Mouse (Mus musculus) thymus, postnatal 0 days (tissue): ENCODE results near the gene Nt5e. TPM values are rescaled to one million over a fixed set of nuclear protein-coding genes. Genes with fewer than 3 reads are reported as not detected.

Experiments
- DNase-seq: peaks from one replicate; pipeline ENCODE4 v3.0.0-alpha.2; 2015; ENCODE audit warnings: low spot score
- polyA plus RNA-seq: library from polyadenylated mRNA; unstranded; fragments of >200 nt; fragmentation: Nextera tagmentation; extraction: Ambion mirVana; gene quantifications from 2 replicates; pipeline ENCODE4 v1.2.1, GENCODE M21; 2015

Gene Nt5e
- polyA plus RNA-seq, 1 experiment from 2014 or later: 1.2 TPM

DNA sequence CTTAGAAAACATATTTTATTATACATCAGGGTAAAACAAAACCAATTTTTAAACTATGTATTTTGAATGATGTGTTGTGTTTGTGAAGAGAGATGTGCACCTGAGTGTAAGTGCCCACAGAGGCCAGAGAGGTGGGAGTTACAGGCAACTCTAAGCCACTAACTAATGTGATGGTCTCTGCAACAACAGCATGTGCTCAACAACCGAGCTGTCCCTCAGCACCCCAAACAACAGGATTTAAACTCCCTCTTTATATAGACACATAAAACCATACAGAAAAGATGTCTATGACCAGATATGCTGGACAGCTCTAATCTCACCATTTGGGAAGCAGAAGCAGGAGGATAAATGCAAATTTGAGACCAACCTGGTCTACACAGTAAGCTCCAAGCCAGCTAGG is 53.5 kb downstream of the Nt5e start:
- no peak for DNase-seq

DNA sequence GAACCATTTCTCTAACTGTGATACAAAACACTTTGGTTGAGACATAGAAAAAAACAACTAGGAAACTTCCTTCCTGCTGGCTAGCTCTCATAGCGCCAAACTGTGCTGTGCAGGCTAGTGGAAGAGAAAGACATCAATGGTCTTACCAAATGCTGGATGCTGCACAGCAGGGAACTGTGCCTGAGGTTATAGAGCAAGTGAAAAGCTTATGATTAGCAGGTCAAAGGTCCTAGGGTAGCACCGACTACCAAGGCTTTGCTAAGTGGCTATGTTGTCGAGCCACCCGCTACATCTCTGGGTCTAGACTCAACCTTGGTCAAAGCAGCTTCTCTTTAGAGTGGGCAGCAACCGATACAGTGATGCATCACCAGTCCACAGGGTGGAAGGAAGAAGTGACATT is 61.8 kb downstream of the Nt5e start:
- DNase-seq: no peak

DNA sequence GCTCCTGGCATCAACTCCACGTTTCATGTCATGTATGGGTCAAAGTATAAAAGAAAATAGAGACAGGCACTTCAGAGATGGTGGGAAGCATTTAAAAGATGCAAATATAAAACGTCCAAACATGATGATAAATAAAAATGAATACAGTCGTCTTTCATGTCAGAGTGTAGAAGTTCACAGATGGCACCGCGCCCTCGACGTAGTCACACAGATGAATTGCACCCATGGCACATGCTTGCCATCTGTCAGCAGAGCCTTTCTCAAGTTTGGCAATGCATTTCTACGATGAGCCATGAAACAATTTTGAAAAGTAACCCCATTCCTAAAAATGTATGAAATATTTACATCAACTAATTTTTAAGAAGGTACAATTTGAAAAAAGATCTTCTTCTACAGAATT is 67.9 kb downstream of the Nt5e start:
- DNase-seq: no peak

DNA sequence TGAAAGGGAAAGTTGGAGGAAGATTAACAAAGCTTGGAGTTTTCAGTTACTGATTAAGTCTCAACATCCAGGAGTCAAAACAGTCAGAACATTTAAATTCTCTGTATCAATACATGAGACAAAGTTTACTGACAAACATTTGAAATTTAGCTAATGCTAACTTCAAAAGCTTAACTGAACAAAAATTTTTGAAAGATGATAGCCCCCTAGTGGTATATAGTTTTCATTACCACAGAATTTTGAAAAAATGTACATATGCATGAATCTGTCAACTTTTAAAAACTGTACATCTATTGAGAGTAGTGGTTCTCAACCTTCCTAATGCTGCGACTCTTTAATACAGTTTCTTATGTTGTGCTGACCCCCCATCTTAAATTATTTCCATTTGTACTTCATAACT is 71.5 kb downstream of the Nt5e start:
- DNase-seq: peak; percentile 33

DNA sequence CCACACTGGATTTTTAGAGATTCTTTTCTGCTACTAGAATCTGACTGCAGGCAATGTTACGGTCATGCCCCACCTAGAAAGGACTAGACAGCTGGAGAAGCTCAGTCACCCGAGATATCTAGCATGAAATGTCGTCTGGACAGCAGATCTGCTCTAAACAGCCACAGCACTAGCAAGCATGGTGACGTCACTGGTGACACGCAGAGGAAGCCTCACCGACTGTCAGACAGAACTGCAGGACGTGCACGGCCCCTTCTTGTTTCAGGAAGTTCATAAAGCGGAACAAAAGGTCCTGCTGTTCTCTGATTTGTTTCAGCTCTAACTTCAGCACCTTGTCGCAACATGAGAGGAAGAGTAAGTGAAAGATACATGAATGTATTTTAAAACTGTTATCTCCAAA is 77.1 kb downstream of the Nt5e start:
- peak; percentile 56 for DNase-seq

DNA sequence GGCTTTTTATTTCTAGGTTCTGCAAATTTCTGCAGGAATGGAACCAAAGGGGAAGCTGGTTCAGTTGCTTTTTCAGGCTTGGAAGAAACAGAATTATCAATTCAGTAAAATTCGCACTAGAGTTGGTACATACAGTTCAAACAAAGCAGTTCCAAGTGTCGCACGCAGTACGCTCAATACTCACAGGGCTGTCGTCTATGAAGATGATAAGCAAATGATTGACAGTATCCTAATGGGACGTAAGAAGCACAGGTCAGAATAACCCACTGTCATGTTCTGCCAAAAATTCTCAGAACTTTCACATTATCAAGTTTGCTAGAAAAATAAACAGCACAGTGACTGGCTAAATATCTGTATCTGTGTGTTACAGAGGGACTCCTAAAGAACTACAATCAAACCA is 77.5 kb downstream of the Nt5e start:
- no peak for DNase-seq

DNA sequence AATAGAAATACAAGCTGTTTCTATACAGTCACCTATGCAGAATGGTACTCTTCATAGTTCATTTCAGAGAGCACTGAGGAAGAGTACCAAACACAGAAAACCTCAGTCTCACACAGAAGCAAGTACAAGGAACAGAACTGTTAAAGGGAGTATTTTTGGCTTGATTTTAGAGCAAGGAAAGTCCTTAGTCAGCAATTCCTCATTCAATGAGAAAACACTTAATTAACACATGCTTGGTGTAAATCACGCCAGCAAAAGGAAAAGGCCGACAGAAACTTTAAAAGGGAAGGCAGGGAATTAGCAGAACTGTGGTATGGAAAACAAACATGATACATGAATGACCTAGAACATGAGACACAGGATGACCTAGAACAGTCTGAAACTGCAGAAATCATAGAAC is 83.0 kb downstream of the Nt5e start:
- DNase-seq: no peak

DNA sequence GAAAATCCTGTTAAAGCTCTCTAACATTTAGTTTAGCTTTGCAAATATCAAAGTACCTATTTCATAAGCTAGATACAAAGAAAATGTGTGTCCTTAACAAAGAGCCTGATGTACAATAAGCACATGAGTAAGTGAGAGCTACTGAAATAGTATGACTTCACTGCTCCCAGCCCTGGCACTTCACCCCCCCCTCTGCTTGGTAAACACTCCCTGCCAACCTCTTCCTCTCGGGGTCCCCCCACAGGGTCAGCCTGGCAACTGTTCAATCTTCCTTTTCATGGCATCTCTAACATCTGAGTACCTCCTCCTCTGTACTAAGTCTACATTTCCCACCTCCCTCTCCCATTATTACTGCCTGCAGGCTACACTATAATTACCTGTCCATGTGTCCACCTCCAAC is 89.8 kb downstream of the Nt5e start:
- DNase-seq: no peak

Other genes with a start within 250 kb of the Nt5e start
- 16.0 TPM in 2 replicates for gene Snx14, start 111.8 kb downstream of the Nt5e start, polyA plus RNA-seq
- gene Gm20537, start 129.4 kb downstream of the Nt5e start, polyA plus RNA-seq: 0.45 TPM in 1 of 2 replicates, not detected in the other
- gene Syncrip, start 155.4 kb downstream of the Nt5e start, polyA plus RNA-seq: 114 and 132 TPM in 2 replicates
- 8.4 and 10.4 TPM in 2 replicates for gene Zfp949, start 220.8 kb downstream of the Nt5e start, polyA plus RNA-seq